Comparison of ENCODE assay signal across 9 mouse cellular contexts in the genomic region with DNA sequence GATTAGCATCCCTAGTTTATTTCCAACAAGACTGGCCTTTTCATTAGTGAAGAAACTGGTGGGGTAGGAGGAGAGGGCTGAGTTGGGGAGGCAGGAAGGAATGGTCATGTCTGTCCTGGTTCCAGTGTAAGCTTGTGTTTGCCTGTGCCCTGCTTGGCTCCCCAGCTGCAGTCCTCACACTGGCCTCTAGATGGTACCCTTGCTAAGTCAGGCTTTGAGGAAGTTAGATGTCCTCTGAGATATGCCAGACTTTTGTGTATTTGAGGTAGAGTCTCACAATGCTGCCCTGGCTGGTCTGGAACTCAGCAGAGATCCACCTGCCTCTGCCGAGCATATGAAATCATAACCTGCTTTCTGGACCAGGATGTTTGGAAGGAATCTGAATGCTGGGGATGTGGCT. TPM values are rescaled to one million over a fixed set of nuclear protein-coding genes. Genes with fewer than 3 reads are reported as not detected.
A peak's percentile ranks its signal among the peaks of the same experiment; 100 is the strongest.
DNase-seq lines count a peak whose midpoint lies in the region; ATAC-seq lines count a peak whose summit lies in the region.
"Had no signal": no experiment of that assay in that cellular context is flagged by ENCODE, and none has a peak within 500 bp of the region (broad histone marks: within the 10 kb centered on the region; RNA-seq: fewer than 3 reads in every experiment).

No protein-coding gene starts in this region.

- no peaks in the 10 kb centered on the region for H3K9me3 ChIP-seq in forebrain, embryonic 10.5 days
- H3K9me3 ChIP-seq in forebrain, embryonic 15.5 days = no peaks in the 10 kb centered on the region

- H3K27me3 ChIP-seq in forebrain, embryonic 10.5 days (ENCODE audit: poor library complexity, severe bottlenecking) = no peaks in the 10 kb centered on the region
- no peaks in the 10 kb centered on the region for H3K27me3 ChIP-seq in forebrain, embryonic 15.5 days

- no peak overlapping the region for H3K4me3 ChIP-seq in forebrain, embryonic 10.5 days
- no peak overlapping the region for H3K4me3 ChIP-seq in forebrain, embryonic 15.5 days

- peaks cover 23% of the 10 kb centered on the region for H3K4me1 ChIP-seq in forebrain, embryonic 10.5 days
- H3K4me1 ChIP-seq in forebrain, embryonic 15.5 days = peaks cover 19% of the 10 kb centered on the region

- peaks cover 33% of the 10 kb centered on the region for H3K36me3 ChIP-seq in forebrain, embryonic 10.5 days (replicated peaks)
- H3K36me3 ChIP-seq in forebrain, embryonic 15.5 days = peaks cover 17% of the 10 kb centered on the region

- H3K27ac ChIP-seq in forebrain, embryonic 10.5 days = no peak overlapping the region
- H3K27ac ChIP-seq in forebrain, embryonic 15.5 days (replicated peaks) = no peak overlapping the region
- H3K27ac ChIP-seq: macrophage had no signal

- DNase-seq in forebrain, embryonic 10.5 days (ENCODE audit: extremely low spot score, low spot score) = peak; percentile 54
- peak; percentile 92 for DNase-seq in NIH3T3 (ENCODE audit: low read depth)
- DNase-seq in cerebellum, postnatal 10 days = peak; percentile 90 to 93
- DNase-seq in gastrocnemius, adult 8-10 months (ENCODE audit: low spot score in 2 of 2) = peak; percentile 68 to 75
- DNase-seq in layer of hippocampus, adult 11-12 months (ENCODE audit: low spot score) = peak; percentile 86
- DNase-seq in lung, postnatal 10 days = peak; percentile 91
- DNase-seq in right cerebral cortex, postnatal 4 days = peak; percentile 78

- WGBS in forebrain, embryonic 10.5 days = 67% methylated on average over 1 of the region's 1 CpGs
- WGBS in forebrain, embryonic 15.5 days = 46% methylated on average over 1 of the region's 1 CpGs

- H3K9ac ChIP-seq in forebrain, embryonic 15.5 days (replicated peaks) = no peak overlapping the region

- ATAC-seq in forebrain, embryonic 15.5 days (replicated peaks) = no peak

- H3K4me2 ChIP-seq in forebrain, embryonic 15.5 days (replicated peaks) = no peak overlapping the region

RNA-seq across cellular contexts. Expression of gene Retsat, which starts 3.5 kb away (rescaled TPM):
- 8.1 and 8.3 TPM in 2 replicates for polyA plus RNA-seq in forebrain, embryonic 10.5 days (2016; fragmentation: Nextera tagmentation; extraction: Ambion mirVana)
- 4.1 and 5.3 TPM in 2 replicates for polyA plus RNA-seq in forebrain, embryonic 15.5 days (2015; fragmentation: Nextera tagmentation; extraction: Ambion mirVana)
- total RNA-seq in gastrocnemius, adult 8-10 months (2022) = 10 to 100 TPM; 64.4 to 72.3 (median 68.1) TPM

RNA-seq across cellular contexts. Expression of gene Elmod3, which starts 3.5 kb away (rescaled TPM):
- polyA plus RNA-seq in forebrain, embryonic 10.5 days (2016; fragmentation: Nextera tagmentation; extraction: Ambion mirVana) = 12.5 and 13.7 TPM in 2 replicates
- 15.6 and 16.0 TPM in 2 replicates for polyA plus RNA-seq in forebrain, embryonic 15.5 days (2015; fragmentation: Nextera tagmentation; extraction: Ambion mirVana)
- 1 to 10 TPM; 7.9 to 8.9 (median 8.2) TPM for total RNA-seq in gastrocnemius, adult 8-10 months (2022)

RNA-seq across cellular contexts. Expression of gene Tgoln1, which starts 15.1 kb away (rescaled TPM):
- polyA plus RNA-seq in forebrain, embryonic 10.5 days (2016; fragmentation: Nextera tagmentation; extraction: Ambion mirVana) = 28.6 and 28.7 TPM in 2 replicates
- polyA plus RNA-seq in forebrain, embryonic 15.5 days (2015; fragmentation: Nextera tagmentation; extraction: Ambion mirVana) = 31.5 and 33.5 TPM in 2 replicates
- total RNA-seq in gastrocnemius, adult 8-10 months (2022) = 10 to 100 TPM; 24.2 to 28.7 (median 25.4) TPM

RNA-seq across cellular contexts. Expression of gene Capg, which starts 57.5 kb away (rescaled TPM):
- 8.9 and 10.5 TPM in 2 replicates for polyA plus RNA-seq in forebrain, embryonic 10.5 days (2016; fragmentation: Nextera tagmentation; extraction: Ambion mirVana)
- polyA plus RNA-seq in forebrain, embryonic 15.5 days (2015; fragmentation: Nextera tagmentation; extraction: Ambion mirVana) = 3.5 and 4.8 TPM in 2 replicates
- 10 to 100 TPM in 1 of 4 experiments, 1 to 10 TPM in 3; 8.5 to 12.4 (median 9.0) TPM for total RNA-seq in gastrocnemius, adult 8-10 months (2022)
